Mouse (Mus musculus): ENCODE data around the gene Sys1. TPM values are rescaled to one million over a fixed set of nuclear protein-coding genes. Genes with fewer than 3 reads are reported as not detected.

Sys1 gene
- polyA plus RNA-seq (2017; shearing (Covaris generic)) = 101 TPM

GRCm38 (mm10) chr2:164456864-164457300 is at the start of gene Sys1:
Sys1 (plus strand) TSS chr2:164456964.

DNA sequence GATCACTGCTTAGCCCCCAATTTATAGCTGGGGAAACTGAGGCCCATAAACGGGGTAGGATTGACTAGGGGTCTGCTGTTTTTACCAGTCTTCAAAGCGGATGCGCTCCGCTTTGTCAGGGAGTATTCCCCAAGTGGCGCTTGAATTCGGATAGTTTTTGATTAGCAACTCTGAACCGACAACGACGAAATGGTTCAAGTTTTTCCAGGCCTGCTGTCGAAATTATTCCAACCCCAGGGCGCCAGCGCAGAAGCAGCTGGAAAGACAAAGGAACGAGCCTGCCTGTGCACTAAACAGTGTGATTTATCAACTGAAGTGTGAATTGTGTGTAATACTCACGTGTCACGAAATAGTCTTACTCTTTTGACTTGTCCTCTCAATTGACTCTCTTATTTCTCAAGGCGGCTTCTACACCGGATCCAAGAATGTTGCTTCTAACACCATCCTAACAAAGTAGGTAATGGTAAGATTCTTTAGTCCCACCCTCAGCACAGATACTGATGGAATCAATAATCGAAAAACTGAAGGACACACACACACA is 13.2 kb upstream of the Sys1 start, which contains the start of gene Sdc4:
TSS of gene Sdc4 (minus strand) at position 428 of the 541 bp plus-strand sequence.

DNA sequence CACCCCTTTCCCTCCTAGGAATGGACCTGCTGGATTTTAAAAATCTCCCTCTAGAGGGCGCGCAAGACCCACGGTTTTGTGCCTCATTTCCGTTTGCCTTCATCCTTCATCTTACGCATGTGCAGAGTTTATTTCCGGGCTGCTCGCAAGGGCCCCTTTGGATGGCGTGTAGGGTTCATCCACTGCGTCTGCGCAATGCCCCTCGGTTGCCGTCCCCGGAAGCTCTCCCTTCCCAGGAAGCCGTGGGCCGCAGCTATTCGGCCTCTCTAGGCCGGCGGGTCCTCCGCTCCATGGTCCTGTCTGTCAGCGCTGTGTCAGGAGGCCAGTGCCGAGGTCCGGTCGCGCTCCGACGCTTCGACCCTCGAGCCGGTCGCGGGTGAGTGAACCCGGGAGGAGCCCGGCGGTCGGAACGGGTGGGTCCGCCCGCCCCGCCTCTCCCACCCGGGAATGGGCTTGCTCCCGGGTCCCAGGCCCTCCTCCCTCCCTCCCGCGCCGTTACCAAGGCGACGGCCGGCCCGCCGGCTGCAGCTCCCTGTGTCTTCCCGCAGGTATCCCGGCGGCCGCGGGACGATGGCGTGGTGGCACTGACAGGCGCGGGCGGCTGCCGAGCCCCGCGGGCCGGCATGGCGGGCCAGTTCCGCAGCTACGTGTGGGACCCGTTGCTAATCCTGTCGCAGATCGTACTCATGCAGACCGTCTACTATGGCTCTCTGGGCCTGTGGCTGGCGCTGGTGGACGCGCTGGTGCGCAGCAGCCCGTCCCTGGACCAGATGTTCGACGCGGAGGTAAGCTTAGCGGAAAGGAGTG is 4.2 kb downstream of the Sys1 start, which contains the start of gene Gm20458:
TSS of gene Gm20458 (plus strand) at position 223 of the 807 bp plus-strand sequence.

GRCm38 (mm10) chr2:164473624-164474023 is 16.9 kb downstream of the Sys1 start, which contains the start of gene Trp53tg5:
Trp53tg5 (minus strand) TSS chr2:164473724.

GRCm38 (mm10) chr2:164485681-164486257 is 29.0 kb downstream of the Sys1 start, which contains the start of gene Dbndd2:
Dbndd2 (plus strand) TSS chr2:164486106.

DNA sequence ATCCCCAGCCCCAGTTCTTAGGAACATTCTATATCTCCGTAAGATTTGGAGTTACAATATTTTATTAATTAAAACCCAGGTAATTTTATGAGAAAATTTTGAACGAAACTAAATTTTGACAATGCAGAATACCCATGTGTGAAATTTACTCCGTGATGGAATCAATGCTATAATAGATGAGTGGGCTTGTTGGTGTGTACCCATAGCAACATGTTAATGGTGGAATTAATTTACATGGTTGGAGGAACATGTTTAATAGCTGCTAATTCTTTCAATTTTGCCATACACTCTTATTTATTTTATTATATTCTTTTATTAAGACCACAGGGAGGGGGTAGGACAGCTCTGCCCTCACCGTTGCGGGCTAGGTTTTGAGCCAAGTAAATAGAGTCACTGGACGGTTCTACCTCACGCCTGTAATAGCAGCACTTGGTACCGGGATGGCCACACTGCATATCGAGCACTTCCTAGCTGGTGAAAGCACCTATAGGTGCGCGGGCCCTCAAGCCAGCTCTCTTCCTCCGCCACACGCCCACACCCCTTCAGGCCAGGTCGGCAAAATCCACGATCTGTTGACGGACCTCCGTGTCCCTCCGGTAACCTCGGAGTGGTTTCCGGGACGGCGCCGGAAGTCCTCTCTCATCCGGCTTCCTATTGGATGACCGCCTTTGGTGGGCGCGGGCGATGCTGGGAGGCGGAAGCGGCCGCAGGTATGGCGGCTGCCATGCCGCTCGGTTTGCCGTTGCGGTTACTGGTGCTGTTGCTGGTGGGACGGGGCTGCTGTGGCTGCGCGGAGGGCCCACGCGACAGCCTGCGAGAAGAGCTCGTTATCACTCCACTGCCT is 40.3 kb downstream of the Sys1 start, which contains the start of gene Pigt:
TSS of gene Pigt (plus strand) at position 674 of the 844 bp plus-strand sequence.

Other genes starting within 250 kb of the Sys1 start
- not detected for gene Wfdc15b, start 235.3 kb upstream of the Sys1 start, polyA plus RNA-seq (2017; shearing (Covaris generic))
- gene Svs2, start 218.5 kb upstream of the Sys1 start, polyA plus RNA-seq (2017; shearing (Covaris generic)) = not detected
- gene Svs3b, start 200.3 kb upstream of the Sys1 start, polyA plus RNA-seq (2017; shearing (Covaris generic)) = not detected
- gene Svs4, start 178.5 kb upstream of the Sys1 start, polyA plus RNA-seq (2017; shearing (Covaris generic)) = not detected
- gene Svs3a, start 167.7 kb upstream of the Sys1 start, polyA plus RNA-seq (2017; shearing (Covaris generic)) = not detected
- gene Svs6, start 140.2 kb upstream of the Sys1 start, polyA plus RNA-seq (2017; shearing (Covaris generic)) = not detected
- not detected for gene Svs5, start 124.2 kb upstream of the Sys1 start, polyA plus RNA-seq (2017; shearing (Covaris generic))
- 9.6 TPM for gene Slpi, start 67.9 kb upstream of the Sys1 start, polyA plus RNA-seq (2017; shearing (Covaris generic))
- gene Rbpjl, start 53.8 kb upstream of the Sys1 start, polyA plus RNA-seq (2017; shearing (Covaris generic)) = not detected
- gene Matn4, start 51.8 kb upstream of the Sys1 start, polyA plus RNA-seq (2017; shearing (Covaris generic)) = not detected
- 0.32 TPM for gene Sdc4, start 13.1 kb upstream of the Sys1 start, polyA plus RNA-seq (2017; shearing (Covaris generic))
- gene Gm20458, start 4.0 kb downstream of the Sys1 start, polyA plus RNA-seq (2017; shearing (Covaris generic)) = 5.4 TPM
- not detected for gene Trp53tg5, start 16.8 kb downstream of the Sys1 start, polyA plus RNA-seq (2017; shearing (Covaris generic))
- gene Dbndd2, start 29.1 kb downstream of the Sys1 start, polyA plus RNA-seq (2017; shearing (Covaris generic)) = 0.53 TPM
- gene Pigt, start 40.6 kb downstream of the Sys1 start, polyA plus RNA-seq (2017; shearing (Covaris generic)) = 16.2 TPM
- not detected for gene Wfdc2, start 105.4 kb downstream of the Sys1 start, polyA plus RNA-seq (2017; shearing (Covaris generic))
- gene Spint3, start 116.5 kb downstream of the Sys1 start, polyA plus RNA-seq (2017; shearing (Covaris generic)) = not detected
- gene Wfdc6a, start 128.5 kb downstream of the Sys1 start, polyA plus RNA-seq (2017; shearing (Covaris generic)) = not detected
- gene Eppin, start 136.6 kb downstream of the Sys1 start, polyA plus RNA-seq (2017; shearing (Covaris generic)) = not detected
- gene Wfdc6b, start 156.6 kb downstream of the Sys1 start, polyA plus RNA-seq (2017; shearing (Covaris generic)) = not detected
- gene Wfdc8, start 156.7 kb downstream of the Sys1 start, polyA plus RNA-seq (2017; shearing (Covaris generic)) = not detected
- not detected for gene Wfdc16, start 181.8 kb downstream of the Sys1 start, polyA plus RNA-seq (2017; shearing (Covaris generic))
- not detected for gene Wfdc10, start 199.1 kb downstream of the Sys1 start, polyA plus RNA-seq (2017; shearing (Covaris generic))
- gene Wfdc9, start 199.6 kb downstream of the Sys1 start, polyA plus RNA-seq (2017; shearing (Covaris generic)) = not detected
- gene Wfdc11, start 217.1 kb downstream of the Sys1 start, polyA plus RNA-seq (2017; shearing (Covaris generic)) = not detected
- gene Wfdc13, start 228.1 kb downstream of the Sys1 start, polyA plus RNA-seq (2017; shearing (Covaris generic)) = not detected
- not detected for gene Spint4, start 241.5 kb downstream of the Sys1 start, polyA plus RNA-seq (2017; shearing (Covaris generic))